Mouse (Mus musculus) stomach, embryonic 15.5 days (tissue): ENCODE data around the gene Krtap4-2. TPM values are rescaled to one million over a fixed set of nuclear protein-coding genes. Genes with fewer than 3 reads are reported as not detected.

Experiments
- polyA plus RNA-seq: library from polyadenylated mRNA; unstranded; fragments of >200 nt; fragmentation: Nextera tagmentation; extraction: Ambion mirVana; gene quantifications from 2 replicates; pipeline ENCODE4 v1.2.1, GENCODE M21; 2015

Krtap4-2 gene
- polyA plus RNA-seq, 1 experiment from 2014 or later, result not detected

Other genes with a start within 250 kb of the Krtap4-2 start
- 22.2 and 24.5 TPM in 2 replicates for gene Krt10, start 245.7 kb downstream of the Krtap4-2 start, polyA plus RNA-seq
- 0.09 TPM in 1 of 2 replicates, not detected in the other for gene Krt12, start 212.8 kb downstream of the Krtap4-2 start, polyA plus RNA-seq
- 17.1 and 19.7 TPM in 2 replicates for gene Krt20, start 196.9 kb downstream of the Krtap4-2 start, polyA plus RNA-seq
- gene Krt23, start 141.9 kb downstream of the Krtap4-2 start, polyA plus RNA-seq, result 33.1 and 41.9 TPM in 2 replicates
- gene Krt39, start 113.7 kb downstream of the Krtap4-2 start, polyA plus RNA-seq, result not detected in 2 replicates
- gene Krt40, start 91.9 kb downstream of the Krtap4-2 start, polyA plus RNA-seq, result not detected in 2 replicates
- not detected in 2 replicates for gene Krtap3-3, start 84.2 kb downstream of the Krtap4-2 start, polyA plus RNA-seq
- not detected in 2 replicates for gene Krtap3-2, start 78.2 kb downstream of the Krtap4-2 start, polyA plus RNA-seq
- not detected in 2 replicates for gene Gm11939, start 75.6 kb downstream of the Krtap4-2 start, polyA plus RNA-seq
- not detected in 2 replicates for gene Krtap3-1, start 68.5 kb downstream of the Krtap4-2 start, polyA plus RNA-seq
- gene Krtap1-5, start 54.1 kb downstream of the Krtap4-2 start, polyA plus RNA-seq, result not detected in 2 replicates
- not detected in 2 replicates for gene Krtap1-4, start 51.4 kb downstream of the Krtap4-2 start, polyA plus RNA-seq
- not detected in 2 replicates for gene Krtap1-3, start 43.7 kb downstream of the Krtap4-2 start, polyA plus RNA-seq
- gene Krtap9-3, start 37.0 kb downstream of the Krtap4-2 start, polyA plus RNA-seq, result not detected in 2 replicates
- not detected in 2 replicates for gene Gm11938, start 31.8 kb downstream of the Krtap4-2 start, polyA plus RNA-seq
- not detected in 2 replicates for gene Gm11937, start 24.9 kb downstream of the Krtap4-2 start, polyA plus RNA-seq
- not detected in 2 replicates for gene Krtap2-4, start 20.2 kb downstream of the Krtap4-2 start, polyA plus RNA-seq
- gene Gm11562, start 14.6 kb downstream of the Krtap4-2 start, polyA plus RNA-seq, result not detected in 2 replicates
- gene Krtap4-1, start 6.8 kb downstream of the Krtap4-2 start, polyA plus RNA-seq, result not detected in 2 replicates
- not detected in 2 replicates for gene Krtap4-7, start 9.0 kb upstream of the Krtap4-2 start, polyA plus RNA-seq
- gene Gm11555, start 15.2 kb upstream of the Krtap4-2 start, polyA plus RNA-seq, result not detected in 2 replicates
- not detected in 2 replicates for gene Gm11563, start 23.9 kb upstream of the Krtap4-2 start, polyA plus RNA-seq
- gene Krtap4-6, start 30.9 kb upstream of the Krtap4-2 start, polyA plus RNA-seq, result not detected in 2 replicates
- not detected in 2 replicates for gene Gm14190, start 55.7 kb upstream of the Krtap4-2 start, polyA plus RNA-seq
- not detected in 2 replicates for gene Gm14180, start 99.2 kb upstream of the Krtap4-2 start, polyA plus RNA-seq
- gene Gm11595, start 137.8 kb upstream of the Krtap4-2 start, polyA plus RNA-seq, result not detected in 2 replicates
- not detected in 2 replicates for gene Krtap4-8, start 145.6 kb upstream of the Krtap4-2 start, polyA plus RNA-seq
- gene Krtap4-9, start 150.1 kb upstream of the Krtap4-2 start, polyA plus RNA-seq, result not detected in 2 replicates
- gene Gm11596, start 158.4 kb upstream of the Krtap4-2 start, polyA plus RNA-seq, result not detected in 2 replicates
- not detected in 2 replicates for gene Gm11569, start 163.8 kb upstream of the Krtap4-2 start, polyA plus RNA-seq
- not detected in 2 replicates for gene Gm11554, start 169.4 kb upstream of the Krtap4-2 start, polyA plus RNA-seq
- not detected in 2 replicates for gene Krtap4-13, start 174.8 kb upstream of the Krtap4-2 start, polyA plus RNA-seq
- not detected in 2 replicates for gene Gm11564, start 180.6 kb upstream of the Krtap4-2 start, polyA plus RNA-seq
- not detected in 2 replicates for gene 2300003K06Rik, start 203.0 kb upstream of the Krtap4-2 start, polyA plus RNA-seq
- gene Krtap4-16, start 216.5 kb upstream of the Krtap4-2 start, polyA plus RNA-seq, result not detected in 2 replicates
- not detected in 2 replicates for gene Gm11568, start 222.8 kb upstream of the Krtap4-2 start, polyA plus RNA-seq
- not detected in 2 replicates for gene Gm11559, start 229.4 kb upstream of the Krtap4-2 start, polyA plus RNA-seq
- gene Krtap9-1, start 238.3 kb upstream of the Krtap4-2 start, polyA plus RNA-seq, result not detected in 2 replicates
- not detected in 2 replicates for gene Gm11567, start 244.1 kb upstream of the Krtap4-2 start, polyA plus RNA-seq